Mouse (Mus musculus) adrenal gland, adult (tissue): Measurements from ENCODE around the gene Elovl4.

Source experiments
- DNase-seq, 2 experiments: peaks; one replicate each; pipeline ENCODE4 v3.0.0; 2022 to 2023; ENCODE audit warnings: low spot score in 1 of 2; ENCODE audit not compliant: inconsistent age in 2 of 2

The Elovl4 gene

DNA sequence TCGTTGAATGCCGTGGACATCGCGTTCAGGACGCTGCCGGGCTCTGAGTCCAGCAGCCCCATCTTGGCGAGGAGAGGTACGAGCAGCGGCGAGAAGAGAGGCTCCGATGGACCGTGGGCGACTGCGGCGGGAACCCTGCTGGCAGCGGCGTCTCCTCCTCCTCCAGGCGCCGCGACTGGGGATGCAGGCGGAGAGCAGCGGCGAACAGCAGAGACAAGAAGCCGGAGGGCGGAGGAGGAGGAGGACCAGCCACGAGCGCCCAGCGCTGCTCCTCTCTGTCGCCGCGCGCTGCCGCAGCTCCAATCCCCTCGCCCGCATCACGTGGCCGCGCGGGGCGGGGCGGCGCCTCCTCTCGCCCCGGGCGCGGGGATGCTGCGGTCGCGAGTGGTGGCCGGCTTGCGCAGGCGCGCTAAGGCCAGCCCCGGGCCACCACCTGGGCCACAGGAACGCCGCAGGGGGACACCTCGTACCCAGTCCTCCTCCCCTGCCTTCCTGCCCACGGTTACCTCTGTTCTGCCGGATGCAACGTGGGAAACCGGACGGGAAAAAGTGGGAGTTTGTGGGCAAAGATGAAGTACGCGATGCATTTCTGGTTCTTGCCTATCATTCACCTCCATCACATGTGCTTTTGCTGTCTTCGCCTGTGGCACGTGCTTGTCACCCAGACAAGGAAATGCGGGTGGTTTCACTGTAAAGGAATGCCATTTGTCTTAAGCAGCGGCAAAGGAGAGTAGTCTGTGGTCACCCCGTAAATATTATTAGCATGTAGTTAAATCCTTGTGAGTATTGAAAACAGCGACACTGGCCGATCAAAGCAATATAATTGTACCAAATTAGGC, at the start of gene Elovl4:
Gene Elovl4 (minus strand): TSS at position 301 of the 839 bp plus-strand sequence.
- DNase-seq = peak; percentile 57 to 79

DNA sequence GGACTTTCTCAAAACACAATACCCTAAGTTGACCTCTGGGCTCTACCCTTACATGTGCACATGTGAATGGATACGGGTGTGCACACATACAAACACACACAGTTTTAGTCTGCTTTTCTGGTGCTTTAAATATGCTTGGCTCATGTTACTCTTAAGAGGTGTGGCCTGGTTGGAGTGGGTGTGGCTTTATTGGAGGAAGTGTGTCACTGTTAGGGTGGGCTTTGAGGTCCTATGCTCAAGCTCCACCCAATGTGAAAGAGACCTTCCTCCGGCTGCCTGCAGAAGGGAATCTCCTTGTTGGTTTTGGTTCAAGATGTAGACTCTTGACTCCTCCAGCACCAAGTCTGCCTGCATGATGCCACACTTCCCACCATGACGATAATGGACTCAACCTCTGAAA, 46.4 kb upstream of the Elovl4 start:
- no peak for DNase-seq

- DNase-seq = no peak
These were observed 28.8 kb upstream of the Elovl4 start for GRCm38 (mm10) chr9:83834748-83835313.

DNA sequence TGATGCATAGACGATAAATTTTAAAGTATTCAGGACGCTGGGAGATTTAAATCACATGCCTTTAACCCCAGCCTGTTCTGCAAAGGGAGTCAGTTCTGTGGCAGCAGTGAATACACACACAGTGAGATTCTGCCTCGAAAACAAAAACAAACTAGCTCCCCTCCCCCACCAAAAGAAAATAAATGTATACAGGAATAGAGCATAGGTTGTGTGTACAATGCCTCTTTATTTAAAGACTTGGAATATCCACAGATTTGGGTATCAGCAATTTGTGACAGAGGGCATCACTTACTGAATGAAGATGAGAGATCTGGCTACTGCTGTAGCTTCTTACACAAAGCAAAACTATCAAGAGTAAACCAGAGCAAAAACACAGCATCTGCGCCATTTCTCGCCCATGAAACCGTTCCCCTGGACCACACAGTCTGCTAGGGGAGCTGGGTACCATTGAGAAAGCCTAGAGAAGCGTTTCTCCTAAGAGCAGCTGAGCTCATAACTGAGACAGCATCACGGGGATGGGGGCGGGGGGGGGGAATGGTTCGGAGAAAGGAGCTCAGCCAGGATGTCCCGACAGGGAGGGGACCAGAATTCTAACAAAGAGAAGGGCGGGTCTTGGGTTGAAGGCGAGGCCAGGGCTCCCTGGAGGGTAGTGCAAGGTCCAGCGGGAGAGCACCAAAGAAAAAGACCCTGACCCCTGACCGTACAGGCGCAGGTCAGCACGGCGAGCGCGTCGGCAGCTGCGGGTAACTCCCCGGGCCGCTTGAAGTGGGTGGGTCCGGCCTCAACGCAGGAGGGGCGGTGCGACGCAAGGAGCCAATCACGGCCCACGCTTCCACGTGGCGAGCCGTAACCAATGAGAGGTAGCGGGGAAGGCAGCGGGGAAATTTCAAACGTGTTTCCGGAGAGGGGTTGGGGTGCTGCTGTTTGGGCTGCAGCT, 28.0 kb upstream of the Elovl4 start, which contains the start of gene Ttk:
Gene Ttk (plus strand): TSS at position 879 of the 937 bp plus-strand sequence.
- DNase-seq = peak; percentile 90 to 96

DNA sequence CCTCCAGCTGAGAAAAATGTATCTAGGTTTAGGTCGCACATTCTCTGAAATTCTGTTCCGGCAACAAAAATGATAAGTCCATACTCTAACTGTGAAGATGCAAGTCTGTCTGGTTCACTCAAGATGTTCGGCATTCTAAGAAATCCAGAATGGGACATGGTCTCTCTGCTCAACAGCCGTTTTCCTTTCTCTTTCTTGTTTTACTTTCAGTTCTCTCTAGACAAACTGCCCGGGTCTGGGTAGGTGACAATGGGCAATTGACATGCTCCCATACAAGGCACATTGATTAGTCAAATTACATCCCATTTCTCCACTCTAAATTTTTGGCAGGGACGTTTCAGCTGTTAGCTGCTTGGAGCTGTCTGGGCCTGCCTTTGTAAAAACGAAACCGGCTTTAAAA, 25.1 kb upstream of the Elovl4 start:
- DNase-seq = no peak

DNA sequence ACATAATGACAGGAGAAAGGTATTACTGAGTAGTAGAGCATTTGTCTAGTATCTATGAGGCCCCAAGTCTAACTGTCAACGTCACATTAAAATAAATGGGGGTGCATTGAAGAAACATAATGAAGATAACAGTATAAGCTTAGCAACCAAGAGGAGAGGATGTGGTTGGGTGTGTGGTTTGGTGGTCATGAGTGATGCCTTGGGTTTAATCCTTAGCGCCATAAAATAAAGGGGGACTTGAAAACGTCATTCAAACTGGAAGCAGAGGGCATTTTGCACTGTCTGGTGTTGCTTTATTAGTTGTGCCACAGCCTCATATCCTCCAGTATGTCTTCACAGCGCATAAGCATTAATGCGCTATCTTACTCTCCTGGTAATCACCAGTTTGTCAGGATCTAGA, 23.8 kb upstream of the Elovl4 start:
- no peak for DNase-seq

- no peak for DNase-seq
These were observed 16.8 kb upstream of the Elovl4 start for GRCm38 (mm10) chr9:83822925-83823324.

GRCm38 (mm10) chr9:83820976-83821375, 14.9 kb upstream of the Elovl4 start:
- peak; percentile 16 to 79 for DNase-seq

DNA sequence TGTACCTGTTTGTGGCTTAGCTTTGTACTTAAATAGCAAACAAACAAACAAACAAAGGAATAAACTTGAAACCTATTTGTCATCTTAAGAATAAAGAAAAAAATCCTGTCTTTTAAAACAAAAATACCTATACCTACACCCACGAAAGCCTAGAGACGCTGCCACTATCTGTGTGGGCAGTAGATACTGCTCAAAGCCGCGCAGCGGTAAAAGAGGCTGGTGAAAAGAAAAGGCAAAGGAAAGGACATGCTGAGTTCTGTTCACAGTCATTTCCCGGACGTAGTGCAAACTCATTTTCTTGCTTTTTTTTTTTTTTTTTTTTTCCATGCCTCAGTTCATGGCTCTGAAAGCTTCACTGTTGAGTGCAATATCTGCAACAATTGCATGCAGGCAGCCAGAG, 13.1 kb upstream of the Elovl4 start:
- DNase-seq = no peak

DNA sequence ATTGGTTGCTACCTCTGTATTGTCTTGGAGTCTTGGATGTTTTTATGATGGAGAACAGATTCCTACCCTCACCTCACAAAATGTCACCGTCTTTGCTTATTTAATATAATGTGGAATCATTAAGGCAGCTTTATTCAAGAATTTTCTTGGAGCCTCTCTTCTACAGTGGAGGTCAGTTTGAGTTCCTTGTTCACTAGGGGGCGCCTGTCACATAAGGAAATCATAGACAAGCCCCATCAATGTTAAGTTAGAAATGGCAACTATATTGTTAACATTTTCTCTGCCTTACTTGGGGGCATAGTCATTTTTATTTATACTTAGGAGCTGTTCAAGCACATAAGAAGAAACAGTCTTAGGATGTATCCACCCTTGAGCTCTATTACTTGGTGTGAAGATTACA, 1.5 kb upstream of the Elovl4 start:
- DNase-seq = peak; percentile 7 to 83

GRCm38 (mm10) chr9:83805164-83805976, 707 bp downstream of the Elovl4 start:
- DNase-seq = peak in 1 of 2 experiments; percentile 36

DNA sequence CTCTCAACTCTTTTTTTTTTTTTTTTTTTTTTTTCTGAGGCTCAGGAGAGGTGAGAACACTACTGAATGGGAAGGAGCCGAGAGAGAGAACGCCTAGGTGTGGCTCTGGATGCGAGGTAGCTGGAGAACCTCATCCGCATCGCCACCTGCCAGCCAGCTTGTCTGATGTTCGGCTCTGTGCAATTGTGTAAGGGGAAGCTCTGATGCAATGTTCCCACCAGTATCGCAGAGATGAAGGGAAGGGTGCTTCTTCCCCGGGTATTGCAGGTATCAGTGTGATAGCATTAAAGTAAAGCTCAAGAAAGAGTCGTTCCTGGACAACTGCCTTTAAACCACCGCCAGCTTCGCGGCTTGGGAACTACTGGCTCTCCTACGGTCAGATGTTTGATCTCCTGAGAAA, 1.7 kb downstream of the Elovl4 start:
- DNase-seq = no peak

DNA sequence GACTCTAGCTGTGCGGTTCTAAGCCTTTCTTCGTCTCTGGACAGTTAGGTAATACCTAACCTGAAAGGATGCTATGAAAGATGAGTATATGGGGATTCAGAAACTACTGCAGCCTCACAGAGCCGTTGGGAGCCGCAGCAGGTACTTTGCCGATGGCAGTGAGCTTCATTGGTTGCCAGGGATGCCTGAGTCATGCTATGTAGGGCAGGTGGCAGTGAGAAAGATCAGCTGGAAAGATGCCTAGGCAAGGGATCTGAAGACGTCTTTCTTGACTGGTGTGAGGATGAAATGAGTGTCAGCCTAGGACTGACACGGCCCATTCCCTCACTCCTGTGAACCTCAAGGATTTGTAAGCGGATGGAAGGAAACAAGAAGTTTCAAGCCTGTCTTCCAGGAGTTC, 8.2 kb downstream of the Elovl4 start:
- no peak for DNase-seq

GRCm38 (mm10) chr9:83796875-83797274, 9.2 kb downstream of the Elovl4 start:
- no peak for DNase-seq

- no peak for DNase-seq
These were observed 16.8 kb downstream of the Elovl4 start for GRCm38 (mm10) chr9:83789326-83789725.

DNA sequence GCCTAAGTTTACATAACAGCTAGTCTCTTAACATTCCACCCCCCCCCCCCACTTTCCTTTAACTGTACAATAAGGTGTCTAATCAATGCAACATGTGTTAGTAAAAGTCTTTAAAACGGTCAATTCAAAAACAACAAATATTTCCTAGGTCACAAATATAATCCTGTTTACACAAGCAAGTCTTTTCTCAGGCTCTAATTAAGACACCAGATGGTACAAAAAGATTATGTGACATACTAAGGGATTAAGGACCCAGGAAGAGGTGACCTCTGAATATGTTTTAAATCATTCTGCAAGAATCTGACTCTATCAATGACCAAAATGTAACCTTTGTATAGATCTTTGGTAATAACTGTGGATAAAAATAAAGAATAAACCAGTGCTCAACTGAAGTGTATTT, 20.6 kb downstream of the Elovl4 start:
- DNase-seq = no peak

GRCm38 (mm10) chr9:83778317-83778960, 27.6 kb downstream of the Elovl4 start:
- no peak for DNase-seq

GRCm38 (mm10) chr9:83761318-83761717, 44.8 kb downstream of the Elovl4 start:
- DNase-seq = no peak

- peak in 1 of 2 experiments; percentile 25 for DNase-seq
These were observed 74.2 kb downstream of the Elovl4 start for GRCm38 (mm10) chr9:83731877-83732276.

- DNase-seq = no peak
These were observed 75.2 kb downstream of the Elovl4 start for GRCm38 (mm10) chr9:83730836-83731235.
